Mouse (Mus musculus) stomach, postnatal 0 days (tissue): ENCODE results near the gene Ctxn1. TPM values are rescaled to one million over a fixed set of nuclear protein-coding genes. Genes with fewer than 3 reads are reported as not detected.

Source experiments
- ATAC-seq: fragments of 200-750 bp; cut with Nextera tagmentation; 2 replicates; pipeline ENCODE4 v1.8.0; 2017; ENCODE audit not compliant: low FRiP score, low TSS enrichment
- DNase-seq: peaks from one replicate; pipeline ENCODE4 v3.0.0-alpha.2; 2016; ENCODE audit warnings: low spot score
- H3K27ac ChIP-seq: fragments of 300-500 bp; sonication (generic); replicated peaks from 2 replicates; pipeline ENCODE4 v1.5.1; 2014; ENCODE audit warnings: mild to moderate bottlenecking, control low read depth
- H3K27me3 ChIP-seq: fragments of 300-500 bp; sonication (generic); 2 replicates; pipeline ENCODE4 v1.6.1; 2014; ENCODE audit warnings: low read length; ENCODE audit not compliant: control insufficient read depth, insufficient read depth
- H3K36me3 ChIP-seq: fragments of 300-500 bp; sonication (generic); 2 replicates; pipeline ENCODE4 v1.6.1; 2014; ENCODE audit warnings: low read length, mixed read lengths; ENCODE audit not compliant: control insufficient read depth, insufficient read depth
- H3K4me1 ChIP-seq: fragments of 300-500 bp; sonication (generic); replicated peaks from 2 replicates; pipeline ENCODE4 v1.6.1; 2014; ENCODE audit warnings: antibody characterized with exemption; ENCODE audit not compliant: control insufficient read depth, insufficient read depth
- H3K4me2 ChIP-seq: fragments of 300-500 bp; sonication (generic); replicated peaks from 2 replicates; pipeline ENCODE4 v1.6.1; 2014; ENCODE audit warnings: low read depth, mild to moderate bottlenecking, control low read depth, moderate library complexity
- H3K4me3 ChIP-seq: fragments of 300-500 bp; sonication (generic); 2 replicates; pipeline ENCODE4 v1.5.1; 2014; ENCODE audit warnings: low read depth, low read length, control low read depth
- H3K9ac ChIP-seq: fragments of 300-500 bp; sonication (generic); 2 replicates; pipeline ENCODE4 v1.6.1; 2014; ENCODE audit warnings: mild to moderate bottlenecking, low read length, control low read depth, mixed read lengths
- H3K9me3 ChIP-seq: fragments of 300-500 bp; sonication (generic); 2 replicates; pipeline ENCODE4 v1.6.1; 2016; ENCODE audit warnings: low read length; ENCODE audit not compliant: control insufficient read depth
- CTCF ChIP-seq: IDR thresholded peaks from 2 replicates; pipeline ENCODE4 v1.5.1; 2016; ENCODE audit warnings: antibody characterized with exemption, low read depth, mild to moderate bottlenecking, moderate library complexity
- EP300 ChIP-seq: optimal IDR thresholded peaks from 2 replicates; pipeline ENCODE3; 2016; ENCODE audit warnings: antibody characterized with exemption
- WGBS: fragments of 180-500 bp; shearing (Covaris S2); extraction: QIAGEN DNeasy Blood & Tissue Kit; methylation state at CpG from one replicate; pipeline ENCODE4 v1.1.7; 2014; 5-methylcytosine and 5-hydroxymethylcytosine counted together
- polyA plus RNA-seq: library from polyadenylated mRNA; unstranded; fragments of >200 nt; fragmentation: Nextera tagmentation; extraction: Ambion mirVana; gene quantifications from 2 replicates; pipeline ENCODE4 v1.2.1, GENCODE M21; 2015

The Ctxn1 gene
- polyA plus RNA-seq, 1 experiment from 2014 or later: 43.9 TPM

DNA sequence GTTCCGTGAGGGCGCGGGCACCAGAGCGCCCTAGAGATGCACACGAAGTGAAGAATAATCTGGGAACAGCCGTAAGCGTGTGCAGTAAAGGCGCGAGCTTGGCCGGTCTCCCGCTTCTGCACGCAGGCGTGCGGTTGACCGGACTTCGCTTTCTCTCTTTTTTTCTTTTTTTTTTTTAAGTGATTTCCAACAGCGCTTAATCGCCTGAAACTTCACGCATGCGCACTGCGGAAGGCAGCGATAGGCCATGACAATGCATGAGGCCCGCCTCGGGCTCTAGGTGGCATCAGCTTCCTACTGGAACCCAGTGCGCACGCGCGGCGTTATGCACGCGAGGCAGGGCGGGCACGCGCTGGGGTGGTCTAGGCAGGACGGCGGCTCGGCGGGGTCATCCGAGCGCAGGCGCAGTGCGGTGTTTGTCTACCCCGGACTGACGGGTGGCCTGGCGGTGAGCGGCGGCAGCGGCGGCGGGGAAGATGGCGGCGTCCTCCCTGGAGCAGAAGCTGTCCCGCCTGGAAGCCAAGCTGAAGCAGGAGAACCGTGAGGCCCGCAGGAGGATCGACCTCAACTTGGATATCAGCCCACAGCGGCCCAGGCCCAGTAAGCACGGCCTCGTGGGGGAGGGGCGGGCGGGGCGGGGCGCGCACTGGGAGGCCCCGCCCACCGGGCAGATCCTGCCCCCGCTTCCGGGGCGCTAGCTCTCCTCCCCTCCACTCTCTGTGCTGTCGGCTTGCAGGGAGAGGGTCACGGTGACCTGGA lies 20.5 kb downstream of the Ctxn1 start, which contains the start of the genes Map2k7 and Gm49320:
Gene Map2k7 (plus strand): TSS at position 307 of the 759 bp plus-strand sequence.
Gene Gm49320 (plus strand): TSS at position 432 of the 759 bp plus-strand sequence.
- under 1% methylated on average over 57 of the region's 71 CpGs for WGBS
- ATAC-seq (peak; percentile 94), DNase-seq (peak; percentile 99)
- Histone ChIP-seq H3K27ac (peak within 1 kb of the TSS; percentile 98), H3K27me3 (no peaks in the 10 kb centered on the region; the same call in 1 of the 2 replicates), H3K4me2 (peak within 1 kb of the TSS; percentile 96), H3K36me3 (peaks cover 10% of the 10 kb centered on the region; the same call in 1 of the 2 replicates), H3K9ac (peak within 1 kb of the TSS; percentile 83), H3K4me3 (peak within 1 kb of the TSS; percentile 79), H3K4me1 (peaks cover 4% of the 10 kb centered on the region; the same call in 1 of the 2 replicates), H3K9me3 (no peaks in the 10 kb centered on the region)
- peak; percentile 69 for TF ChIP-seq CTCF
- TF ChIP-seq EP300: no peak

DNA sequence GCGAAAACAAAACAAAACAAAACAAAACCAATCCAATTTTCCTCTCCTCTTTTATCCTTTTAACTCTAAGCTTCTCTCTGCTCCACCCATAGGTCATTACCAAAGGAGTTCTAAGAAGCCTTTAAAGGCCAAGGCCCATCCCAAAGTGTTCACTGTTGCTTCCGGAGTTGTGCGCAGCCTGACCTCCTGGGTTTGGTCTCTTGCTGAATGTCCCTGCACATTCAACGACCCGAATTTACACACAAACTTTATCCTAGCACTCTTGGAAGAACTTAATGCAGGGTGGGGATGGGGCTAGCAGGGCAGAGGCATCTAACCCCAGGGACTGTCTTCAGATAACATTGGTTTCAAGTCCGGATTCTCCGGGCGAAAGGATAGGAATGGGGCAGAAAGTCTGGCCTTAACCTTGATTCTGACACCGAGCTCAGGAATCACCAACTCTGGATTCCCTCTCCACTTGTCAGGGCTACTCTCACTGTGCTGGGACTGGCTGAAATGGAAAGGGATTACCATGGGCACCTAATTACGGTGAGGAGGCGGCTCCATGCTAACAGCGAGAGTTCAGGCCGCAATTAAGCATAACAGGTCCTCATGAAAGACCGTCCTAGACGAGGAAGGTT lies 21.1 kb downstream of the Ctxn1 start:
- WGBS: 13% methylated on average over 15 of the region's 15 CpGs
- TF ChIP-seq CTCF (no peak), EP300 (no peak)
- no peak; the same call in 1 of the 2 replicates for ATAC-seq
- peak overlapping the region; percentile 79 for H3K4me3 ChIP-seq
- no peaks in the 10 kb centered on the region; the same call in 1 of the 2 replicates for H3K27me3 ChIP-seq
- H3K36me3 ChIP-seq: peaks cover 6% of the 10 kb centered on the region; the same call in 1 of the 2 replicates
- peak overlapping the region; percentile 69 for H3K9ac ChIP-seq
- peak overlapping the region; percentile 96 for H3K4me2 ChIP-seq
- no peaks in the 10 kb centered on the region for H3K9me3 ChIP-seq
- peaks cover 4% of the 10 kb centered on the region; the same call in 1 of the 2 replicates for H3K4me1 ChIP-seq
- DNase-seq: no peak
- H3K27ac ChIP-seq: peak overlapping the region; percentile 98

DNA sequence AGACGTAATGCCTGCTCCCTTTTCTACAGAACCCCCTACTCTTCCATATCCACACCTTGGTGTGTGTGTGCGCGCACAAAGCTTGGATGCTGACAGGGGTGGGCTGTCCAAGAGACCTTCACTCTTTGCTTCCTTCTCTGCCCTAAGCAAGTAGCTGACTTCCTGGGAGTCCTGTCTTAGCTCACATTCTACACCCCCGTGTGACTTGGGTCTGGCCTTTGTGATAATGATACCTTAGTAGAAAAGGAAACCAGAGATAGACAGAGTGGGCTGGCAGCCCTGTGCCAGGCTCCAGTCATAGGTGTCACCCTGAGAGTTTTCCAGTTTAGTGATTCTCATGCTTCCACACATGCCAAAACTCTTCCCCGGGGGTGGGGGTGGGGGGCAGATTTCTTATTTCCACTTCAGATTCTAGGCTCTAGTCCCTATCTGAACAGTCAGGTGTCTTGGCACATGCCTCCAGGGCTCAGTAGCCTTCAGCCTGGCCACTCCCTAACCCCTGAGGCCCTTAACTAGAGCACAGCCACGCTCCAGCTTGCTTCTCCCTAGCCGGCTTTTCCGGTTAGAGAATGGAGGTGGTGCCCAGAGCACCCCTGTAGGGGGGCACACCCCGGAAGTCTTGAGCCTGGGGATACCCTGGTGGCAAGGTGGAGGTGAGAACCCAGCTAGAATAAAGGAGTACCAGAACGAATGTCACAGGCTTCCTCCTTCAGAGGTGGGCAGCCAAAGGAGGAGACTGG lies 28.3 kb downstream of the Ctxn1 start:
- 51% methylated on average over 10 of the region's 10 CpGs for whole genome bisulfite sequencing
- DNase-seq (peak; percentile 80), ATAC-seq (peak; percentile 91)
- Histone ChIP-seq H3K4me2 (peak overlapping the region; percentile 17; the same call in 1 of the 2 replicates), H3K27me3 (no peaks in the 10 kb centered on the region), H3K9ac (peak overlapping the region; percentile 23; the same call in 1 of the 2 replicates), H3K9me3 (no peaks in the 10 kb centered on the region), H3K4me3 (no peak overlapping the region), H3K27ac (peak overlapping the region; percentile 83), H3K36me3 (no peaks in the 10 kb centered on the region), H3K4me1 (no peaks in the 10 kb centered on the region)
- TF ChIP-seq CTCF (0 out of 2 replicates have a peak, but pooled peaks have one; percentile 4), EP300 (no peak)

- DNase-seq (no peak), ATAC-seq (no peak)
- Histone ChIP-seq H3K36me3 (no peaks in the 10 kb centered on the region), H3K9ac (no peak overlapping the region), H3K27ac (no peak overlapping the region), H3K9me3 (no peaks in the 10 kb centered on the region), H3K4me2 (no peak overlapping the region), H3K4me3 (no peak overlapping the region), H3K27me3 (no peaks in the 10 kb centered on the region), H3K4me1 (no peaks in the 10 kb centered on the region)
- WGBS: 70% methylated on average over 5 of the region's 5 CpGs
- no peak for TF ChIP-seq CTCF
- TF ChIP-seq EP300: no peak
These were observed 29.3 kb downstream of the Ctxn1 start for GRCm38 (mm10) chr8:4229784-4230183.

- no peak overlapping the region for H3K4me2 ChIP-seq
- no peaks in the 10 kb centered on the region for H3K9me3 ChIP-seq
- H3K4me1 ChIP-seq: no peaks in the 10 kb centered on the region
- DNase-seq (no peak), ATAC-seq (no peak)
- H3K4me3 ChIP-seq: no peak overlapping the region
- 93% methylated on average over 4 of the region's 4 CpGs for WGBS
- H3K27ac ChIP-seq: no peak overlapping the region
- TF ChIP-seq CTCF (no peak), EP300 (no peak)
- H3K9ac ChIP-seq: no peak overlapping the region
- H3K36me3 ChIP-seq: no peaks in the 10 kb centered on the region
- H3K27me3 ChIP-seq: no peaks in the 10 kb centered on the region
These were observed 31.2 kb downstream of the Ctxn1 start for GRCm38 (mm10) chr8:4227919-4228318.
